Mouse (Mus musculus): ENCODE data around the gene Clec4n.
A peak's percentile ranks its signal among the peaks of the same experiment; 100 is the strongest.
"Not testable (repeated sequence)": the region's sequence is repeated elsewhere in the genome, so short reads cannot be mapped to it uniquely, and the experiment has no call there.

Gene Clec4n

DNA sequence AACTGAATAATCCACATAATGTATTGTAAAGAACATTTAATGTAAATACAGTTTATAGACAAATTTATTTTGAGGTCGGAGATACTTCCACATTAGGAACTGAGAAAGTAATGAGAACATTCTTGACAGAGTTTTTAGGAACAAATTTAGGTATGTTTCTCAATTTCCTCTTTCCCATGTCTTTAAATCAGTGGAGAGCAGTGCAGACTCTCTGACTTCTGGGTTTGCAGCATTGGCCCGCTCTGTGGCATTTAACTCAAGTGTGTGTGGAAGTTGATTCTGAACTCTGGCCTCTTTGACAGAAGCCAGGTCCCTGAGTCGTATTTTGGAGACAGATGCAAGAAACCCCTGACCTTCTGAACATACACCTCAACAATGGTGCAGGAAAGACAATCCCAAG, at the start of gene Clec4n:
Clec4n (plus strand) TSS at position 200 of the 400 bp plus-strand sequence.
- DNase-seq (ENCODE audit: low spot score in 2 of 2) = no peak

DNA sequence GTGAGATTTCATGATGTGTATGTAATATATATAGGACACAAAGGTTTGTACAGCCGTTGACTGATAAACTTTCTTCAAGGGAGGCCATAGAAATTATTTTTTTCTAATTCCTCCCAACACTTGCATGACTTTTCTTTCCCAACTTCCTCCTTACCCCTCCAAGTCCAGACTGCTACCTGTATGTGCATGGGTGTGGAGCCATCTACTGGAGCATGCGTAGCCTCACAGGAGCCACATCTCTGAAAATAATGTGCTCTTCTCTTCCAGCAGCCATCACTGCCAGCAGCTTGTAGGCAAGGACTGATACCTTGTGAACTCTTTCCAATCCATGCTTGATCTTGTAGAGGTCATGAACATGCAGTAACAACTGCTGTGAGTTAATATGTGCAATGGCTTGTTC, 44.8 kb upstream of the Clec4n start:
- DNase-seq (ENCODE audit: low spot score in 2 of 2) = not testable (repeated sequence)

DNA sequence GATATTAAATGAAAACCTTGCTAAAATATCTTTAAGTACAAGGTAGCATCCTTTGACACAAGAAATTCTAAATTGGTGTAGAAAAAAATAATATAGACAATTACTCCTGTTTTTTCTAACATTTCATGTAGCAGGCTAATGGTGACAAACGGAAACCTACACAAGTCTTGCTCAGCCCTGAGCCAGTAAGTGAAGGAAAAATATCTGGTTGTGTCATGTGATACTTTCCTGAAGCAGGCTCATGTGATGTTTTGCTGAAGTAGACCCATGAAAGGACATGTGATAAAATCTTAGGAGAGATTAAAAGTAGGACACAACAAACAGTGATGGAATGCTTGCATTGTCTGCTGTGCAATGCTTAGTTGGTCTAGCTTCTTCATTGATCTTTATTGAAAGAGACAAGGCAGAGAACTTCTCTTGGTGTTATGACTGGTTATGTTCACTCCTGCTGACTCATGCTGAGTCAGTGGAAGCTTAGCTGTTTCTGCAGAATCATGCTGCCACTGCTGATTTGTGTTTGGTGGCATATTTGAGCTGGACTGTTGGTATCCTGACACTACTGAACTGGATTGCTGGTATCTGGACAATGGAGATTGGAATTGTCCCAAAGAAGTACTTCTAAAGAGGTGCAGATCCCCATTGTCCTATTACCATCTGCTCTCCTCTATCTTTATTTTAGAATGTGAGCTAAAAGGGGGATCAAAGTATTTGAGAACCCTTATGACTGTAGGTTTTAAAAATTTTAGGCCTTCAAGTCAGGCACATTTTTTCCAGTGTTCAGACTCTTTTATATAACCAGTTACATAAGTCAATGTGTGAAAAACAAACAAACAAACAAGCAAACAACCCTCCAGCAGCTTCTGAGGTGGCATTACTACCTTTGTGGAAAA, 22.2 kb upstream of the Clec4n start:
- no peak for DNase-seq (ENCODE audit: low spot score in 2 of 2)

DNA sequence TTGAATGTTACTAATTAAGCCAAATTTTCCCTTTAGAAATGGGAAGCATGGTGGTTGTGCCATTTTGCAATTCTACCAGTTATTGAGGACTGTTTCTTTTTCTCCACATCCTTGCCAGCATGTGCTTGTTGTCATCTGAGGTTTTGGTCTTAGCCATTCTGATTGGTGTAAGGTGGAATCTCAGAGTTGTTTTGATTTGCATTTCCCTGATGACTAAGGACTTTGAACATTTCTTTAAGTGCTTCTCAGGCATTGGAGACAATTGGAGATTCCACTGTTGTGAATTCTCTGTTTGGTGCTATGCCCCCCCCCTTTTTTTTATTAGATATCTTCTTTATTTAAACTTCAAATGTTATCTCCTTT, 21.6 kb upstream of the Clec4n start:
- DNase-seq (ENCODE audit: low spot score in 2 of 2) = not testable (repeated sequence)

DNA sequence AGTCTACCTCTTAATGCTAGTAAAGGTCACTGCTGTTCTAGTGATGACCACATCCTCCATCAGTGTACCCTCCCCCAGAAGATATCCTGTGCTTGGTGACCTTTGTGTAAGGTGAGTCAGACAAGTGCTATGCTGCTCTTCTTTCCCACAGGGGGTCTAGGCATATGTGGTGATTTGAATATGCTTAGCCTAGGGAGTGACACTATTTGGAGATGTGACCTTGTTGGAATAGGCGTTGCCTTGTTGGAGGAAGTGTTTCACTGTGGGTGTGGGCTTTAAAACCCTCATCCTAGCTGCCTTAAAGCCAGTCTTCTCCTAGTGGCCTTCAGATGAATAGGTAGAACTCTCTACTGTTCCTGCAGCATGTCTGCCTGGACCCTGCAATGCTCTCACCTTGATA, 17.9 kb upstream of the Clec4n start:
- no peak for DNase-seq (ENCODE audit: low spot score in 2 of 2)

DNA sequence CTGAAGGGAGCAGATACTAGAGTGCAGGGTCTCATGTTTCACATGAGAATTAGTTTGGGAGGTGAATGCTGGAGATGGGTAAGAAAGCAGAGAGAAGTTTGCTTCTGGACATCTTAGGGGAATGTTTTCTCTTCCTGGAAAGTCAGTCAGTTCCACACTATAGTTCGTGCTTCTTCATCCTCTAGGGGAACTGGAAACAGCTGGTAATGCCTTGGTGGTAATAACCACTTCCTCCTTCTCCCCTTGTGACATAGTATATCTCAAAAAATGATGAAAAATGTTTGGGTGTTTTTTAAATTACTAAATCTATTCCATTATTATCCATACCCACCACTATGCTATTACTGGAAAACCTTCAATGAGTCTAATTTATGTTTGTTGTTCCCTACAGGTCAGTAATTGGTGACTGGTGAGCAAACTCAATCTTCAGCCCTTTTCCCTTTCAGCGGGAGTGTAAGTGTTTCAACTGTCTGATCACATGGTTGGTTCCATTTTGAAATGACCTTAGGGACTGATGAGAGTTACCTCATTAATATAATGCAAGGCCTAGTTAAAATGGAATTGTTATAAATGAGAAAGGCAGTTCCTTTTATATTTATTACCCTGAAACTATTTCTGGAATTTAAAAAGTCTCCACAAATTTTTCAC, 2.0 kb upstream of the Clec4n start:
- no peak for DNase-seq (ENCODE audit: low spot score in 2 of 2)

DNA sequence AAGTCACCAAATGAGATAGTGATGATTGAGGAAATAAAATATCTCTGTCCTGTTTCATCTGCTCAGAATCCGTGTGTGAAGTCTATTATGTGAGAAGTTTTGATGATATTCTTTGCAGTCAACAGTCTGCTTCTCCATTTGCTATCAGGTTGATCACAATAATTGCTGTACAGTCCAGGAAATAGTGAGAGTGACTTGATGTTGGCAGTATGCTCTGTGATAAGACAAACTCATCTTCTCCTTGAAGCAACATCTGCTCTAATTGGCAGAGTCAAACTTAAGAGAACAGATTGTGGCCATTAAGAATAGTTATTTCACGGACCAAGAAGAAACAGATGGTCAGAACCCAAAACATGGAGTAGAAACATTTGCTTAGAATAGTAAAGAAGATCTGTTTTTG, 1.5 kb downstream of the Clec4n start:
- no peak for DNase-seq (ENCODE audit: low spot score in 2 of 2)

DNA sequence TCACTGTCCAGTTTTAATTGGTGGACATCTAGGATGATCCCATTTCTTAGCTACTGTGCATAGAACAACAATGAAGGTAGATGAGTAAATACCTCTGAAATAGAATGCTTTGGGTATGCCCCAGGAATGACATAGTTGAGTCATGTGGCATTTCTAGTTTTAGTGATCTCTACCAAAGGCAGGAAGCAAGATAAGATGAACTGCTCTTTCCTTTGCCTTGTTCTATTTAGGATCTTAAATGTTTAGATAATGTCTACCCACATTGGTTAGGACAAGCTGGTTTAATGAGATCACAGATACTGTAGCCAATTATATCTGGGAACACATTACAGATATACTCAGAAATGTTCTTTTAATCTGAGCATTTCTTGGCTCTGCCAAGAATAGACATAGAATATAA, 7.9 kb downstream of the Clec4n start:
- no peak for DNase-seq (ENCODE audit: low spot score in 2 of 2)

DNA sequence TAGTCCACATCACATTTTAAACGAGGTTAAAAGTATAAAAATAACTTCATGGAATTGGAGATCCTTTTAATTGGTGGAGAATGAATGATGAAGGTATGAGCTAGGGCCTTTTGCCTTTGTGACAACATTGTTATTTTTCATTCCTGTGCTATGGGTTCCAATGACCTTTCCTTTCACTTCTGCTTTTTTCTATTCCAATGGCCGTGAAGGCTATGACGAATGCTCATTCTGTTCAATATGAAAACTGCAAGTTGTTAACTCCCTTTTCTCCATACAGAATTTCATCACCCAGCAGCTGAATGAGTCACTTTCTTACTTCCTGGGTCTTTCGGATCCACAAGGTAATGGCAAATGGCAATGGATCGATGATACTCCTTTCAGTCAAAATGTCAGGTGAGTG, 14.6 kb downstream of the Clec4n start:
- DNase-seq (ENCODE audit: low spot score in 2 of 2) = no peak

DNA sequence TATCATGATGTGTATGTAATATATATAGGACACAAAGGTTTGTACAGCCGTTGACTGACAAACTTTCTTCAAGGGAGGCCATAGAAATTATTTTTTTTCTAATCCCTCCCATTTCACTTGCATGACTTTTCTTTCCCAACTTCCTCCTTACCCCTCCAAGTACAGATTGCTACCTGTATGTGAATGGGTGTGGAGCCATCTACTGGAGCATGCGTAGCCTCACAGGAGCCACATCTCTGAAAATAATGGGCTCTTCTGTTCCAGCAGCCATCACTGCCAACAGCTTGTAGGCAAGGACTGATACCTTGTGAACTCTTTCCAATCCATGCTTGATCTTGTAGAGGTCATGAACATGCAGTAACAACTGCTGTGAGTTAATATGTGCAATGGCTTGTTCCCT, 19.2 kb downstream of the Clec4n start:
- DNase-seq (ENCODE audit: low spot score in 2 of 2) = not testable (repeated sequence)

DNA sequence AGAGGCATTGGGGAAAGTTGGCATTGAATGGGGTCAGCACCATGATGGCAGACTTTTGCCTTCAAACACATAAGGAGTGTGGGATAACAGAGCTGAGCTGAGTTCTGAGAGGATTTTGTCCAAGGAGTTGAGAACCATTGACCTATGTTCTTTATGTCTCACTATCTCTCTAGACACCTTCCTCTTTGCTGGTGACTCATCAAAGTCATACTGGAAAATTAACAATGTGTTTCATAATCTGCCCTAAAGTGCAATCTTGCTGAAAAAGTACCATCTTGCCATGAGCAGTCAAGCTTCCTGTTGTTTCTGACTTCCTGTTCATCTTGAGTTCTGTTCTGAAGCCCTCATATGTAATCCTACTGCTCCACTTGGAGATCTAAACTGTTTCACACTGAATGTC, 23.1 kb downstream of the Clec4n start:
- no peak for DNase-seq (ENCODE audit: low spot score in 2 of 2)

DNA sequence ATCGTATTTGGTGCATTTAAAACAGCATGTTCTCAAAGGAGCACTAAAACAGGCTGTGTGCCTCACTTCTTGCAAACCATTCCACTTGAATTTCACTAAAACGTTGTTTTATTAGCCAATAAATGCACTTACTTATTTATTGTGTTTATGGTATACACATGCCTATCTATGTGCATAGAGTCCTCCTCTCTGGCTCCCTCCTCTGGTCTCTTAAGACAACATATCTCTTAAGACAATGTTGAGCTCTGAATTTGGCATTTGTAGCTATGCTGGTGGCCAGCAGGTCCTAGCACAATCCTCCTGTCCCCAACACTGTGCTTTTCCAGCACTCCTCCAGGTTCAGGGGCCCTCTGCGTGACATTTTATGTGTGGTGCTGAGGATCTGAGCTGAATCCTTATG, 29.3 kb downstream of the Clec4n start:
- no peak for DNase-seq (ENCODE audit: low spot score in 2 of 2)

DNA sequence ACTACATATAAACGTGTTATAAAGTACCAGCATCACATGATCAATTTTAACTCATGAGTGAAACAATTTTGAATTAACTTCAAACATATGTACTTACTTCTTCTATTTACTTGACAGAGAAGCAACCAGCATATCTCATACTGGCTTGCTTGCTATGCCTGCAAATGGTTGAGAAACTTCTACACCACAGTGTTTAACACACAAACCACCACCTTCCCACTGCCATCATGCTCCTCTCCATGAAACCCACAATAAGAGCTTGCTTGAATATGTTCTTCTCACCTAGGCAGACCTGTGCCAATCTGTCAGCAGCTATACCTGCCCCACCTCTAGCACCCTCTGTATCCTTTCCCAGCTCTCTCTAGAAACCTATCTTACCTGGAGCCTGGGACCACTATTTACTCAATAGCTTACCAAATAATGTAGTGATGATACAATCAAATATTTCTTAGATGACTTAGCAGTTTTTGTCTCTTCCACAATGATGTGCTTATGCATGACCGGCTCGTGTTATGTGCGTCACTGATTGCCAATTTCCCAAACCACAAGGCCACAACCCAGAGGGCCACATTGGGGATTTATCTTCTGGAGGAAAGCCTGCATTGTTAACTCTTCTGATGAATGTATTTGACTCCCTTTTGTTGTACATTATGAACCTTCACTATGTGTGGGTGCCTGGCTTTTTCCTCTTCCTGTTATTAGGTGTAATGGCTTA, 30.4 kb downstream of the Clec4n start:
- no peak for DNase-seq (ENCODE audit: low spot score in 2 of 2)

DNA sequence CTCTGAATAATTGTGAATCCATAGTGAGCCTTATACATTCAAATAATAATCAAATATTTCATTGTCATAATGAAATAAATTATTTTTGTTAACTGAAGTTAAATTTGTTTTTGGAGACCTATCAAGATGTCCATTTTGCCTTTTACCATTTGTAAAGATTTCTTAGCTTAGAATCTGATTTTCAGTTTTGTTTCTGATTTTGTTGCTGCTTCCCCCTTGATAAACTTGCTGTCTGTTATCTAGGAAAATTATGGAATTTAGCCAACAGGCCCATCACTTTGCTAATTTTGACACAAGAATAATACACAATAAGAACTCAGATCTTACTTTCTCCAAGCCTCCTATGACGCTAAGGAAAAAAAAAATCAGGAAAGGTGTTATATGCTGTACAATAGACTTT, 31.2 kb downstream of the Clec4n start:
- DNase-seq (ENCODE audit: low spot score in 2 of 2) = no peak

DNA sequence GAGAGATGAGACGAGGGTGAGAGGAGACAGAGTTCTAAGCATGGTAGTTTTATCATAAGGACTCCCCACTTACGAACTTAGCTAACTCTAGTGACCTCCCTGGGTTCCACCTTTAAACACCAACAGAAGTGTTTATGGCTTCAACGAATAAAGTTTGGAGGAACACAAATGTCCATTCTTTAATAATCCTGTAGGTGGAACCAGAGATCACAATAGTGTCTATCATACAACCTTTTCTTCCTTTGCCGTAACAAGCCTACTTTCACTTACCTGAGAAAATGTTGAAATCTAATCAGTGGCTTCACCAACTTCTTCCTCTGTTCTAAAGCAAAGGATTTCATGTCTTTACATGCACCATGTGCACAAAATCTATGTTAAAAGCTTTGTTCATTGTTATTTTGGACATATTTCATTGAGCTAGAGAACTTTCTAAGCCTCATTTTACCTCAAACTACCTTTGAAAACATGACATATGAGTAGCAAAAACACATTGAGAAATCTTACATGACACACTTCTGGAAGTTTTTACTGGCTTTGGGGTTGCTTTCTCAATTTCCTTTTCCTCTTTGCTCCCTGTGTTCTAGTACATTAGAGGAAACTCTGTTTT, 32.0 kb downstream of the Clec4n start, which contains the start of gene Clec4d:
Clec4d (plus strand) TSS at position 557 of the 607 bp plus-strand sequence.
- DNase-seq (ENCODE audit: low spot score in 2 of 2) = no peak

DNA sequence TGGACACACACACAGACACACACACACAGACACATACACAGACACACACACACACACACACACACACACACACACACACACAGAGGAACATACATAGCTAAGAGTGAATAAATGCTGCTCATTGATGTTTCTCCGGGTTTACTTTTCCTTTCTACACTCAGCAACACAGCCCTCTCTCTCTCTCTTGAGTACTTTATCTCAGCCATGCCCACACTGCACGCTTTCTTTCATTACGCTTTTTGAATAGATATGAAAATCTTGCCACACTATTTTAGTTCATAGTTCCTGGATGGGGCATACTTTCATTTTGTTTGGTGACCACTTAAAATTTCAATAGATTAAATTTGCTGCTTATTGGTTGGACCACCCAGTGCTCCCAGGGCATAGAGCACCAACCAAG, 34.6 kb downstream of the Clec4n start:
- DNase-seq (ENCODE audit: low spot score in 2 of 2) = no peak

DNA sequence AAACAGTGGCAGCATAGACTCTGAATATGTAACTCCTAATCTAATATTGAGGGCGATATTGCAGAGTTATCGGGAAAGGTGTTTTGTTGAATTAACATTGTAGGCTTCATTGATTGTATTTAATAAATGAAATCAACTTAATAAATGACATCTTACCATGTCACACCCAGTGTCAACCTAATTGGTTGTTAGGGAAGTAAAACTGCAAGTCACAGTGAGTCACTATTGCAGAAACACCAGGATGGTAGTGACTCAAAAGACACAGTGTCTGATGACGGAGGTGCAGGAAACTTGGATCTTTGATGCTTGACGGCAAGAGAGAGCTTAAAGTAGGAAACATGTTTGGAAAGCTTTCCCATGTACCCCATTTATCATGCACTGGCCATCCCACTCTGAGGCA, 36.2 kb downstream of the Clec4n start:
- no peak for DNase-seq (ENCODE audit: low spot score in 2 of 2)

DNA sequence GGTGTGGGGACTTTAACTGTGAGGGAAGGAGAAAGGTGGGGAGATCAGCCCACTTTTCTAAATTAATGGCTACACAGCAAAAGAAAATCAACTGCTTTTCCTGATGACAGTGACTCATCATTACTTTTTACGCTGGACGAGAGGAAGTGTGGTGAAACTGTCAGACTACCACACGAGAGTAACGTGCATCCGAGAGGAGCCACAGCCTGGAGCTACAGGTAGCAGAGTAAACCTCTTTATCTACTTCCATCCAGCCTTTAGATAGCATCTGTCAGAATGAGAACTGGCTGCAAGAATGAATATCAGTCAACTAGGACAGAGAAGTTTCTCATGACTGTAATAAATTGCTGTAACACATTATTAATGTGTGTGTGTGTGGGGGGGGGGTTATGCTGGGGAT, 37.3 kb downstream of the Clec4n start:
- no peak for DNase-seq (ENCODE audit: low spot score in 2 of 2)

DNA sequence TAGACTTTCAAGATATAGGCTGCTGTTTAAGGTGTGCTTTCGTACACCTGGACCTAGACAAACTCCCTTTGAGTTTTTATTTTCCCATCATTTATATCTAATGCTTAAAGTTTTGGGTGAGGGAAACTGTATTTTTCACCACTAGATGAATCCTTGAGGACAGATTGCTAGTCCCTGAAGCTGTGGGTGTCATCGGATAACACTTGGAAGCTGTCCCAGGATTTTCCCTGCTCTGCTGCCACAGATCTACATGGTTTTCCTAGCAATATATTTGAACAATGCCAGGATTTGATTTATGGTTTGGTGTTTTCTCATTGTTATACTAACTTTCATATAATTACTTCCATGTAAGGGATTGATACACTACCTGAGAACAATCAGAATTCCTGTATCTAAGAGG, 49.8 kb downstream of the Clec4n start:
- DNase-seq (ENCODE audit: low spot score in 2 of 2) = peak in 1 of 2 experiments; percentile 19

DNA sequence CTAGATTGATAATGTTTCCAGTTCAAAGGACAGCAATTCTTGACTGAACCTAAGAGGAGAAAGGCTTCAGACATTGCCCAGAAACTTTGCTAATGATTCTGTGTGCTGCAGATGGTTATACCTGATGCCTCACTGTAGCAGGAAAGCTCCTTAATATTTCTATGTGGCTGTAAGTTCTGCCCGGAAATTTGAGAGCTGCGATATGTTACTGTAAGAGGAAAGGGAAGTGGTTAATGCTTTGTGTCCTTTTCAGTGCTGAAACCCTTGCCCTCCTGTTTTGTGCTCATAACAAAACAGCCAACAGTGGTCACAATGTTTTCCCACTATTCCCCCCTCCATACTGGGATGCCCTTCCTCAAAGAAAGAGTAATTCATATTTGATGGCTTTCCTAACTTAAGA, 56.7 kb downstream of the Clec4n start:
- DNase-seq (ENCODE audit: low spot score in 2 of 2) = no peak

DNA sequence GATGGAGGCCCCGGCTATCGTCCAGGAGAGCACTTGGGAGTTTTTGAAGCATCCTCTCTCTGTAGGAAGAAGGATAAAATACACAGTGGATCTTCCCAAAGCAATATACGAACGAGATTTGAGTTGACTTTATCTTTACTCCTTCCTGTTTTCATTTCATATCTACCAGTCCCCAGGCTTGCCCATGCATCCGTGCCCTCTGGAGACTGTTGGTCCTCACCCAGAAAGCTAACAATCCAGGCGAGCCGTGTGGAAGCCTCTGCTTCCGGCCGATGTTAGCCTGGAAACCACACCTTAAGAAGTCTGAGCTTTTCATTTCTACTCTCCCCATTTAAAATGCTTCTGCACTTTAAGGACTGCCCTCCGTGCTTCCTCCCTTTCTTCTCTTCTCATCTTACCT, 59.3 kb downstream of the Clec4n start:
- DNase-seq (ENCODE audit: low spot score in 2 of 2) = no peak

DNA sequence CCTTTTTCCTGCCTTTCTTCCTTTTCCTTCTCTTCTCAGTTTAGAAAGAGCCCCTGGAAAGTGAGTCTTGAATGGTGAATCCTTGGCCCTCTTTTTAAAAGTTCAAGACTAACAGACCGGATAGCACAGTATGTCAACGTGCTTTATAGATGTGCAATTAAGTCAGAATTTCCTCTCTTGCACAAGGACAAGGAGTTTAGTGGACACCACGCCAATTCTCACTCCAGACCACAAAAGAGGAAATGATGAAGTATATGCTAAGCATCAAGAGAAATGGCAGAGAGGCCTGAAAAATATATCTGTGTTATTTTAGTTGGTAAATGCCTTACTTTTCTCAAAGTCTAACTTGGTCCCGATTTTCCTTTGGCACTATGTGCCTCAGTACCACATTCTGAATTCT, 60.1 kb downstream of the Clec4n start, which contains the start of gene Clec4e:
Clec4e (minus strand) TSS at position 118 of the 400 bp plus-strand sequence.
- no peak for DNase-seq (ENCODE audit: low spot score in 2 of 2)

Data from right cerebral cortex, postnatal 10 days (tissue).